ENCODE assay signal across 12 mouse cellular contexts in genomic region chr5:117147187-117148095, GRCm38 (mm10). TPM values are rescaled to one million over a fixed set of nuclear protein-coding genes. Genes with fewer than 3 reads are reported as not detected.
DNase-seq lines count a peak whose midpoint lies in the region; ATAC-seq lines count a peak whose summit lies in the region.
"Had no signal": no experiment of that assay in that cellular context is flagged by ENCODE, and none has a peak within 500 bp of the region (broad histone marks: within the 10 kb centered on the region; RNA-seq: fewer than 3 reads in every experiment).

No protein-coding gene starts in this region.

- H3K36me3 ChIP-seq in heart, embryonic 11.5 days (ENCODE audit: control insufficient read depth, insufficient read depth, low read length): no peaks in the 10 kb centered on the region
- no peaks in the 10 kb centered on the region for H3K36me3 ChIP-seq in forebrain, embryonic 15.5 days
- H3K36me3 ChIP-seq: embryonic facial prominence, embryonic 12.5 days; hindbrain, embryonic 12.5 days had no signal

- no peaks in the 10 kb centered on the region for H3K27me3 ChIP-seq in heart, embryonic 11.5 days (ENCODE audit: control insufficient read depth, insufficient read depth, low read length)
- no peaks in the 10 kb centered on the region for H3K27me3 ChIP-seq in forebrain, embryonic 15.5 days
- H3K27me3 ChIP-seq: embryonic facial prominence, embryonic 12.5 days; hindbrain, embryonic 12.5 days had no signal

- H3K9me3 ChIP-seq in heart, embryonic 11.5 days (replicated peaks; ENCODE audit: control insufficient read depth, low read length): no peaks in the 10 kb centered on the region
- no peaks in the 10 kb centered on the region for H3K9me3 ChIP-seq in forebrain, embryonic 15.5 days
- H3K9me3 ChIP-seq: embryonic facial prominence, embryonic 12.5 days; hindbrain, embryonic 12.5 days had no signal

- peak; percentile 19 to 35 for DNase-seq in heart, postnatal 10 days
- peak; percentile 47 to 58 for DNase-seq in right cerebral cortex, adult 2 months (ENCODE audit: low spot score in 2 of 2)
- DNase-seq in right cerebral cortex, postnatal 10 days (ENCODE audit: low spot score in 2 of 2): no peak
- peak; percentile 62 to 68 for DNase-seq in left cerebral cortex, adult 9 months (ENCODE audit: low spot score in 2 of 2)
- no peak for DNase-seq in lung, adult 18-20 months
- DNase-seq: forebrain, postnatal 0 days; kidney, postnatal 25 days; lung, adult 2 months had no signal

- no peak overlapping the region for H3K9ac ChIP-seq in heart, embryonic 11.5 days (ENCODE audit: low read depth, low read length)
- H3K9ac ChIP-seq in forebrain, embryonic 15.5 days (replicated peaks): no peak overlapping the region
- H3K9ac ChIP-seq: embryonic facial prominence, embryonic 12.5 days; forebrain, postnatal 0 days; hindbrain, embryonic 12.5 days had no signal

- intact Hi-C loops in heart, postnatal 10 days (cut with DNase I): no loop called here

- 88% methylated on average over 16 of the region's 16 CpGs for WGBS in heart, embryonic 11.5 days (ENCODE audit: insufficient replicate concordance)
- 90% methylated on average over 16 of the region's 16 CpGs for WGBS in forebrain, embryonic 15.5 days

- no peak overlapping the region for H3K4me3 ChIP-seq in heart, embryonic 11.5 days (ENCODE audit: low read depth, low read length)
- H3K4me3 ChIP-seq in forebrain, embryonic 15.5 days: no peak overlapping the region
- H3K4me3 ChIP-seq: embryonic facial prominence, embryonic 12.5 days; hindbrain, embryonic 12.5 days had no signal

- H3K4me1 ChIP-seq in heart, embryonic 11.5 days (ENCODE audit: control insufficient read depth, insufficient read depth, low read length): no peaks in the 10 kb centered on the region
- no peaks in the 10 kb centered on the region for H3K4me1 ChIP-seq in forebrain, embryonic 15.5 days
- H3K4me1 ChIP-seq: embryonic facial prominence, embryonic 12.5 days had no signal

- H3K4me2 ChIP-seq in heart, embryonic 11.5 days: no peak overlapping the region
- no peak overlapping the region for H3K4me2 ChIP-seq in forebrain, embryonic 15.5 days (replicated peaks)
- H3K4me2 ChIP-seq: embryonic facial prominence, embryonic 12.5 days; hindbrain, embryonic 12.5 days had no signal

- no peak overlapping the region for H3K27ac ChIP-seq in heart, embryonic 11.5 days (ENCODE audit: low read depth, low read length)
- no peak overlapping the region for H3K27ac ChIP-seq in forebrain, embryonic 15.5 days (replicated peaks)
- H3K27ac ChIP-seq: embryonic facial prominence, embryonic 12.5 days; hindbrain, embryonic 12.5 days had no signal

- ATAC-seq in heart, embryonic 11.5 days (replicated peaks; ENCODE audit: insufficient number of reproducible peaks, low FRiP score, low TSS enrichment): no peak
- ATAC-seq in forebrain, embryonic 15.5 days (replicated peaks): no peak
- ATAC-seq: forebrain, postnatal 0 days had no signal

RNA-seq across cellular contexts. Expression of gene Taok3, which starts 27.5 kb away (rescaled TPM):
- total RNA-seq in heart, postnatal 10 days (2021): 1 to 10 TPM; 9.4 to 10.0 TPM
- polyA plus RNA-seq in heart, embryonic 11.5 days (2014; fragmentation: Nextera tagmentation; extraction: Ambion mirVana): 12.9 and 13.8 TPM in 2 replicates
- 45.3 and 51.7 TPM in 2 replicates for polyA plus RNA-seq in forebrain, embryonic 15.5 days (2015; fragmentation: Nextera tagmentation; extraction: Ambion mirVana)

RNA-seq across cellular contexts. Expression of gene Suds3, which starts 31.5 kb away (rescaled TPM):
- total RNA-seq in heart, postnatal 10 days (2021): 10 to 100 TPM; 63.7 to 88.5 TPM
- polyA plus RNA-seq in heart, embryonic 11.5 days (2014; fragmentation: Nextera tagmentation; extraction: Ambion mirVana): 36.8 and 37.1 TPM in 2 replicates
- 94.0 and 99.1 TPM in 2 replicates for polyA plus RNA-seq in forebrain, embryonic 15.5 days (2015; fragmentation: Nextera tagmentation; extraction: Ambion mirVana)

Comparison
In these comparisons a context has a peak if more than half of its experiments do, and no peak if none do; other contexts are left out.
1. DNase-seq: peak in heart, postnatal 10 days (2 of 2), right cerebral cortex, adult 2 months (2 of 2) and left cerebral cortex, adult 9 months (2 of 2); none in right cerebral cortex, postnatal 10 days (0 of 2) and lung, adult 18-20 months (0 of 2).